Comparison of ENCODE assay signal across 8 mouse cellular contexts in genomic region chr2:139590888-139591698, GRCm38 (mm10).
DNase-seq lines count a peak whose midpoint lies in the region; ATAC-seq and TF ChIP-seq lines count a peak whose summit lies in the region.

No protein-coding gene starts in this region.

- no peak overlapping the region for H3K4me3 ChIP-seq in forebrain, postnatal 0 days (ENCODE audit: low read depth, low read length)
- H3K4me3 ChIP-seq in neural tube, embryonic 11.5 days (ENCODE audit: low read depth, low read length) = no peak overlapping the region

- no peaks in the 10 kb centered on the region for H3K4me1 ChIP-seq in forebrain, postnatal 0 days (ENCODE audit: insufficient read depth)
- no peaks in the 10 kb centered on the region for H3K4me1 ChIP-seq in neural tube, embryonic 11.5 days (ENCODE audit: control insufficient read depth, insufficient read depth, low read length)

- H3K36me3 ChIP-seq in forebrain, postnatal 0 days (ENCODE audit: insufficient read depth) = no peaks in the 10 kb centered on the region
- H3K36me3 ChIP-seq in neural tube, embryonic 11.5 days (ENCODE audit: control insufficient read depth, insufficient read depth, low read length) = no peaks in the 10 kb centered on the region

- no peaks in the 10 kb centered on the region for H3K9me3 ChIP-seq in forebrain, postnatal 0 days (ENCODE audit: low read length)
- no peaks in the 10 kb centered on the region for H3K9me3 ChIP-seq in neural tube, embryonic 11.5 days (ENCODE audit: control insufficient read depth, low read length)

- peak; percentile 20 to 67 for DNase-seq in heart, adult 18-20 months
- DNase-seq in heart, postnatal 25 days (ENCODE audit: low spot score) = no peak
- DNase-seq in B cell, adult 2 months = peak; percentile 8 to 17
- DNase-seq in WW6 (ENCODE audit: low read depth, low spot score) = peak; percentile 26
- peak; percentile 80 for DNase-seq in forebrain, postnatal 0 days
- DNase-seq in left cerebral cortex, postnatal 25 days (ENCODE audit: low spot score in 2 of 2) = peak; percentile 16 to 49
- DNase-seq in neural tube, embryonic 11.5 days (ENCODE audit: low spot score) = no peak
- DNase-seq in gastrocnemius, postnatal 4 days (ENCODE audit: low spot score in 2 of 2) = no peak

- H3K27me3 ChIP-seq in forebrain, postnatal 0 days (ENCODE audit: insufficient read depth, low read length) = no peaks in the 10 kb centered on the region
- H3K27me3 ChIP-seq in neural tube, embryonic 11.5 days (ENCODE audit: control insufficient read depth, insufficient read depth, low read length) = no peaks in the 10 kb centered on the region

- 42% methylated on average over 10 of the region's 10 CpGs for WGBS in forebrain, postnatal 0 days
- WGBS in neural tube, embryonic 11.5 days = 36% methylated on average over 10 of the region's 10 CpGs

- no peak overlapping the region for H3K9ac ChIP-seq in forebrain, postnatal 0 days
- H3K9ac ChIP-seq in neural tube, embryonic 11.5 days (ENCODE audit: low read length) = no peak overlapping the region

- H3K4me2 ChIP-seq in forebrain, postnatal 0 days (ENCODE audit: low read depth) = no peak overlapping the region
- no peak overlapping the region for H3K4me2 ChIP-seq in neural tube, embryonic 11.5 days (ENCODE audit: low read depth)

- H3K27ac ChIP-seq in forebrain, postnatal 0 days (ENCODE audit: low read depth, low read length) = no peak overlapping the region
- no peak overlapping the region for H3K27ac ChIP-seq in neural tube, embryonic 11.5 days (ENCODE audit: low read depth, low read length)

- intact Hi-C loops in heart, postnatal 25 days (cut with DNase I) = loop anchor here (1.0 to 10.0 kb wide), 3 partner anchors 132 to 568 kb away; no protein-coding TSS in a partner anchor
- intact Hi-C loops in left cerebral cortex, postnatal 25 days (cut with DNase I) = loop anchor here (1.0 to 5.0 kb wide), 2 partner anchors 131 to 376 kb away; no protein-coding TSS in a partner anchor

- peak; percentile 91 for TF ChIP-seq CTCF in forebrain, postnatal 0 days (IDR thresholded peaks at IDR 0.05; ENCODE audit: low read depth)

- peak; percentile 81; the same call in 1 of the 2 replicates for ATAC-seq in forebrain, postnatal 0 days
- ATAC-seq in neural tube, embryonic 11.5 days (ENCODE audit: insufficient read depth, low FRiP score, low TSS enrichment) = peak; percentile 81

Comparison
In these comparisons a context has a peak if more than half of its experiments do, and no peak if none do; other contexts are left out.
1. DNase-seq: peak in heart, adult 18-20 months (2 of 2), B cell, adult 2 months (2 of 2), WW6 (single experiment), forebrain, postnatal 0 days (single experiment) and left cerebral cortex, postnatal 25 days (2 of 2); none in heart, postnatal 25 days (single experiment), neural tube, embryonic 11.5 days (single experiment) and gastrocnemius, postnatal 4 days (0 of 2).